Mouse (Mus musculus) embryonic facial prominence, embryonic 10.5 days (tissue): ENCODE measurements around the gene Snrpd2. TPM values are rescaled to one million over a fixed set of nuclear protein-coding genes. Genes with fewer than 3 reads are reported as not detected.
A peak's percentile ranks its signal among the peaks of the same experiment; 100 is the strongest.

Source experiments
- DNase-seq: peaks from one replicate; pipeline ENCODE4 v3.0.0-alpha.2; 2017; ENCODE audit warnings: low spot score
- H3K27ac ChIP-seq: fragments of 300-500 bp; sonication (generic); replicated peaks from 2 replicates; pipeline ENCODE4 v1.5.1; 2016; ENCODE audit warnings: mild to moderate bottlenecking
- H3K27me3 ChIP-seq: fragments of 300-500 bp; sonication (generic); replicated peaks from 2 replicates; pipeline ENCODE4 v1.6.1; 2016; ENCODE audit warnings: low read depth, mild to moderate bottlenecking; ENCODE audit not compliant: poor library complexity, severe bottlenecking
- H3K36me3 ChIP-seq: fragments of 300-500 bp; sonication (generic); replicated peaks from 2 replicates; pipeline ENCODE4 v1.6.1; 2016; ENCODE audit warnings: mild to moderate bottlenecking, moderate library complexity
- H3K4me1 ChIP-seq: fragments of 300-500 bp; sonication (generic); 2 replicates; pipeline ENCODE4 v1.6.1; 2016
- H3K4me3 ChIP-seq: fragments of 300-500 bp; sonication (generic); 2 replicates; pipeline ENCODE4 v1.5.1; 2016; ENCODE audit warnings: mild to moderate bottlenecking, moderate library complexity
- H3K9me3 ChIP-seq: fragments of 300-500 bp; sonication (generic); 2 replicates; pipeline ENCODE4 v1.6.1; 2016; ENCODE audit warnings: mild to moderate bottlenecking
- WGBS: fragments of 180-500 bp; shearing (Covaris S2); methylation state at CpG from one replicate; pipeline ENCODE4 v1.1.7; 2016; 5-methylcytosine and 5-hydroxymethylcytosine counted together
- polyA plus RNA-seq: library from polyadenylated mRNA; unstranded; fragments of >200 nt; fragmentation: Nextera tagmentation; extraction: Ambion mirVana; gene quantifications from 2 replicates; pipeline ENCODE4 v1.2.1, GENCODE M21; 2016

The Snrpd2 gene
- polyA plus RNA-seq: 178 and 189 TPM in 2 replicates

DNA sequence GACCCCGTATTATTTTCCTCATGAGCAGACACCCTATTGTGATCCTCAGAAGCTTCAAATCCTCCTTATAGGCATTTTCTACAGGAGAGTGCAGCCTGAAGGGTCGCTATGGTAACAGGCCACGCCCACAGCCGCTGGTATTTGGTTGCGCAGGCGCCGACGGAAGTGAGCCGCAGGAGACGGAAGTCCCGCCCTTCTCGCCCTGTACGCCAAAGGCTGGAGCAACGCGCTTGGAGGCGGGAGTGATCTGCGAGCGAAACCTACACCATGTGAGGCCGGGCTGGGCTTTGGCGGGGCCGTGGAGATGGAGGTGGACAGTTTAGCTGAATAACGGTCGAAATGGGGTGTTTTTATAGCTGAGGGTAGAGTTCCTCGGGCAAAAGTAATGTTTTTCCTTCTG lies at the start of gene Snrpd2:
Gene Snrpd2, plus strand, starts transcription at position 97 of the 400 bp plus-strand sequence.
- Histone ChIP-seq H3K9me3 (no peaks in the 10 kb centered on the region), H3K4me3 (peak within 1 kb of the TSS; percentile 87), H3K27me3 (no peaks in the 10 kb centered on the region), H3K27ac (peak within 1 kb of the TSS; percentile 80), H3K4me1 (peaks cover 23% of the 10 kb centered on the region), H3K36me3 (peaks cover 55% of the 10 kb centered on the region)
- peak; percentile 97 for DNase-seq
- under 1% methylated on average over 24 of the region's 24 CpGs for WGBS

DNA sequence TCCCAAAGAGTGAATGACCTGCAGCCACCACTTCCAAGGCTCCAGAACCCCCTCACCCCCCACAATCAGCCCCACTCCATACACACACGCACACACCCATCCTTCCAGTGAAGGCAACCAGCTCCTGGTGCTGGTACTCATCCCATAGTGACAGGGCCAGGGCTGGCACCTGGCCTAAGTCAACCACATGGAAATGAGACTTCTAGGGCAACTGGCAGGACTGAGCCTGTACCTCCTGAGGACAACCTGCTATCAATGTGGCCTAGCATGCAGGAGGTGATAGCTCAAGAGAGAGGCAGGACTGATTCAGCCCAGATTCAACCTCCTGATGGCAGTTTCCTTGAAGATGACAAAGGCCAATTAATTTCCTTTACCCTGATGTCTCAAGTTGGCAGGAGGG lies 49.2 kb upstream of the Snrpd2 start:
- Histone ChIP-seq H3K4me3 (no peak overlapping the region), H3K27ac (no peak overlapping the region), H3K4me1 (peaks cover 33% of the 10 kb centered on the region), H3K36me3 (peaks cover 20% of the 10 kb centered on the region), H3K27me3 (no peaks in the 10 kb centered on the region), H3K9me3 (no peaks in the 10 kb centered on the region; the same call in 1 of the 2 replicates)
- WGBS: 86% methylated on average over 1 of the region's 1 CpGs
- DNase-seq: no peak

DNA sequence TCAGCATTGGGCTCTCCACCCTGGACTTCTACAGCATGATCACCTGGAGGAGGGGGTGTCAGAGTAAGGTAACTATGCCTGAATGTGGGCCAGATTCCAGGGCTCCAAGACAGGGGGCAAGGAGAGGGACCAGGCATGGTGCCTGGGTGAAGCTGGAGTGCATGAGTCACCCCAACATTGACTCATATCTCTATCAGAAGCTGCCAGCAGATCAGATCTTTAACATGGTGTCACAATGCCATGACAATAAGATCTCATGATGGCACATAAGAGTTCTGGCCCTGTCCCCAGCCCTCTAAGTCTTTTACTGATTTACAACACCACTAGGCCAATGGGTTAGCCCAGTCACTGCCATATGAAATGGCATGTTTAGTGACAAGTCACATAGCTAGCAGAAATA lies 45.8 kb upstream of the Snrpd2 start:
- peaks cover 1% of the 10 kb centered on the region; the same call in 1 of the 2 replicates for H3K4me1 ChIP-seq
- H3K4me3 ChIP-seq: no peak overlapping the region
- DNase-seq: no peak
- no peak overlapping the region for H3K27ac ChIP-seq
- H3K27me3 ChIP-seq: no peaks in the 10 kb centered on the region
- H3K36me3 ChIP-seq: no peaks in the 10 kb centered on the region
- no peaks in the 10 kb centered on the region for H3K9me3 ChIP-seq

DNA sequence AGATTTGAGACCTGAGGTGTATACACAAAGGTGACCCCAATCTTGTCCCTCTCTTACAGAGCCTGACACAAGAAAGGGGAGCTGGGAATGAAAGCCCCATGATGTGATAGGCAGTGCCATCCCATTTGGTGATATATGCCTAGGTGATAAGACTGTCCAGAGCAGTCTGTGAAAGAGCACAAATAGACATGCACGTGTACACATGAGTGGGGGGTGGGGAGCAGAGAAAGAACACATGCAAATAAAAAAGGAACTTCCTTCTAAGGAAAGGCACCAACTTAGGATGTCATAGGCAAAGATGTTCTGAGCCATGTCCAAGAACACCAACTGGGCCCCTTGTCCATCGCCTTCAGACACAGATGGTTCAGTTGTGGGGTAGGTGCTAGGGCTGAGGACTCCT lies 45.0 kb upstream of the Snrpd2 start:
- no peaks in the 10 kb centered on the region for H3K4me1 ChIP-seq
- no peaks in the 10 kb centered on the region for H3K27me3 ChIP-seq
- H3K4me3 ChIP-seq: no peak overlapping the region
- DNase-seq: no peak
- no peaks in the 10 kb centered on the region for H3K9me3 ChIP-seq
- 80% methylated on average over 2 of the region's 2 CpGs for WGBS
- no peak overlapping the region for H3K27ac ChIP-seq
- H3K36me3 ChIP-seq: no peaks in the 10 kb centered on the region

DNA sequence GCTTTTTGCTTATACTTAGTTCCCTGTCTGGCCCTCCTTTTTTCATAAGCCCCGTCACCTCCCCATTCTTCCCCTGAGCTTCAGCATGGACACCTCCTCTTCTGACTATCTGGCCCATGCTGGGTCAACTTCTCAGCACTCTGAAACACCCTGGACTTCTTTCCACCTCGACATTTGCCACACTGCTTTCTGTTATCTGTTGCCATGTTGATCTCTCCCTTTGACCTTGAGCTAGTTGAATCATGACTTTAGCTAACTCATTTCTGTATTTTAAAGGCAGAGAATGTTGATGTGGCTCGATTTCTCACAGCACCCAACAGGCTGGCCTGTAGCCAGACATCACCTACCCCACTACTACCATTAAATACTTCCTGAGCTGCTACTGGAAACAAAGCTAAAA lies 42.1 kb upstream of the Snrpd2 start:
- 65% methylated on average over 3 of the region's 3 CpGs for WGBS
- Histone ChIP-seq H3K4me3 (no peak overlapping the region), H3K4me1 (0 out of 2 replicates have a peak, but pooled peaks cover 2% of the 10 kb centered on the region), H3K27me3 (no peaks in the 10 kb centered on the region), H3K9me3 (no peaks in the 10 kb centered on the region), H3K36me3 (no peaks in the 10 kb centered on the region), H3K27ac (no peak overlapping the region)
- DNase-seq: no peak

DNA sequence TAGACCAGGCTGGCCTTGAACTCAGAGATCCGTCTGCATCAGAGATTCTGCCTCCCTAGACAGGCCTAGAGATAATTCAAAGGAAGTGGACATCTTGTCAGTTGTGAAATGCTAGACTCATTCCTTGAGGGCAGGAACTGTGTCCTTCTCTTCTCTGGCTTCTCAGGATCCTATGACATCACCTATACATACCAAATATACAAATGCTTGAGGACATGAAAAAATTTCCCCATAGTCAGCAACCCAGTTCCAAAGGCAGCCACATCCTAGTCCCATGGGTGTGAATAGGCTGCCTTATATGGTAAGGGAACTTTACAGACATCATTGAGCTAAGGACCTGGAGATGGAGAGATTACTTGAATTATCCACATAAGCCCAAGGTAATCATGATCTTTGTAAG lies 40.0 kb upstream of the Snrpd2 start:
- no peak for DNase-seq
- Histone ChIP-seq H3K27me3 (no peaks in the 10 kb centered on the region), H3K36me3 (no peaks in the 10 kb centered on the region), H3K4me1 (0 out of 2 replicates have a peak, but pooled peaks cover 2% of the 10 kb centered on the region), H3K9me3 (no peaks in the 10 kb centered on the region), H3K4me3 (no peak overlapping the region), H3K27ac (no peak overlapping the region)
- WGBS: 80% methylated on average over 1 of the region's 1 CpGs

DNA sequence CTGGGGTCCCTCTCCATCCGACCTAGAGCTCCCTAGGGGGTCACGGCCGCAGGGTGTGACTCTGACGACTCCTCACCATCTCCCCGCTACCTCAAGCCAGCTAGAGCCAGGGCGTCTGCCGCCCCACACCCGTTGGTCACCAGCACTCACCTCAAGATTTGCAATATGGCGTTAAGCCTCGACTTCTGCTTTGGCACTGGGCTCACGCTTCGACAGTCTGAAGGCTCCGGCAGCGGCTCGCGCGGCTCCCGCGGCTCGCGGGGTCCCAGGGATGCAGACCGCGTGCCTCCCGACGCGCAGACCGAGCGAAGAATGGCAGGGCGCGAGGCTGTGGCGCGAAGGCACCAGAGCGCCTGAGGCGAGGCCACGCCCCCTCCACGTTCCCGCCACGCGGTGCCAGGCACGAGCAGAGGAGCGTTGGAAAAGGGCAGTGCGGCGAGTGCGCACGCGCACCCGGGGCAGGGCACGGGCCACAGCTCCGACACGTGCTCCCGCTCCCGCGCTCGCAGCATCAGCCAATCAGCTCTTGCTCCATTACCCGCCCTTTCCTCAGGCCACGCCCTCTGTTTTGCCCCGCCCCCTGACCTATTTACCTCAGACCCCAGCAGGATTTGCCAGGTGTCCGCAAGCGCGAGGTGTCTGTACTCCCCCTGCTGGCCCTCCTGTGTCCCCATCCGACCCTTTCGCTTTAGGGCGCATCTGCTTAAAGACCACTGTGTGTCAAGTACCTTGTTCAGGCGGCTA lies 31.3 kb upstream of the Snrpd2 start, which contains the start of gene Gm4969:
Gene Gm4969, minus strand, starts transcription at position 341 of the 744 bp plus-strand sequence.
- H3K27ac ChIP-seq: peak within 1 kb of the TSS; percentile 65
- WGBS: 19% methylated on average over 64 of the region's 64 CpGs
- peaks cover 12% of the 10 kb centered on the region for H3K27me3 ChIP-seq
- peaks cover 19% of the 10 kb centered on the region for H3K4me1 ChIP-seq
- DNase-seq: peak; percentile 83
- H3K4me3 ChIP-seq: peak within 1 kb of the TSS; percentile 46
- peaks cover 13% of the 10 kb centered on the region for H3K9me3 ChIP-seq
- peaks cover 9% of the 10 kb centered on the region for H3K36me3 ChIP-seq

DNA sequence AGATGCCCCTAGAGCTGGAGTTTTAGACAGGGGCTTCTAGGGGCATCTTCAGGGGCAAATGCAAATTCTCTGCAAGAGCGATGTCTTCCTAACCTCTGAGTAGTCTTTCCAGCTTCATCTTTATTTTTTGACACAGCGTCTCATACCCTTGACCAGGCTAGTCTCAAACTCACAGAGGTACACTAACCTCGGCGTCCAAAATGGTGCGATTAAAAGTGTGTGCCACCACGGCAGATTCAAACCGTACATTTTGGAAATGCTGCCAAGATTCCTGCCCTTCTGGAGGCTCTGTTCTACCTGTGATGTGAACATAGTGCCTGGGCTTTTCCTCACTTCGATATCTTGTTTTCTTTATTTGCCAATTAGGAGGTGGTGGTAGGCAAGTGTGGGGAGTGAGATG lies 30.4 kb upstream of the Snrpd2 start:
- Histone ChIP-seq H3K4me1 (peaks cover 19% of the 10 kb centered on the region), H3K9me3 (peaks cover 13% of the 10 kb centered on the region), H3K27ac (no peak overlapping the region), H3K27me3 (peaks cover 12% of the 10 kb centered on the region), H3K4me3 (peak overlapping the region; percentile 73; the same call in 1 of the 2 replicates), H3K36me3 (peaks cover 9% of the 10 kb centered on the region)
- 93% methylated on average over 8 of the region's 8 CpGs for WGBS
- DNase-seq: no peak

DNA sequence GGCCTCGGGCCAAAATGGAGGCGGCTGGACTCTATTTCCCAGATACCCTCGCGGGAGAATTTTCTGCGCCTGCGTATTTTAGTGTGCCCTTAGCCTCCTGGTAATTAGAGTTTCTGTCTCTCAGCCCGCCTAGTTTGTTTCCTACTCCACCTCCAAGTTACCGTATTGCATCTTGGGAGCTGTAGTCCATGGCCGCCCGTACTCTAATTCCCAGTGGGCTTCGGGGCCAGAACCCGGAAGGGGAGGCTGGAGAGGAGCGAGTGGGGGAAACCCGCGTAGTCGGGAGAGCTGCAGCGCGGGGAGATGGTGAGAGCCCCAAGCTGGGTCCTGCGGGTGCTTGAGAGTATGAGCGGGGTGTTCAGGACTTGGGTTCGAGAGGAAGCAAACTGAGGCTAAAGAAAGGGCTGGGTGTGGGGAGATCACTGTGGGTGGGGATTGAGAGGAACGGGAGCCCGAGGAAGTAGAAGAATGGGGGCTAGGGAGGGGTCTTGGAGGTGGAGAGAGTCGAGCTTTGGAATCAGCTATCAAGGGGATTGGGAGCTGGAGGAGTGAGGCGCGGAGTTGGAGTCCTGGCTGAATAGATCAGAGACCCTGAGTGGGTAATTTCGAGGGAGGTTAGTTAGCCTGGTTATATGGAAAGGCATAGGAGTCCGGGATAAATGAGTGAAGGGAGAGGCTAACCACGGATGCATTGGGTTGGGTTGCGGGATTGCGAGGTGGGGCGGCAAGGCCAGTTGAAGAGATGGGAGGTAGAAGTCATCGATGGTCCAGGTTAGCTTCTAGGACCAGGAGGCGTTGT lies 29.7 kb upstream of the Snrpd2 start, which contains the start of gene Fbxo46:
Gene Fbxo46, plus strand, starts transcription at position 229 of the 799 bp plus-strand sequence.
- Histone ChIP-seq H3K27me3 (peaks cover 12% of the 10 kb centered on the region), H3K4me3 (peak within 1 kb of the TSS; percentile 73), H3K27ac (peak within 1 kb of the TSS; percentile 85), H3K4me1 (peaks cover 22% of the 10 kb centered on the region), H3K36me3 (peaks cover 9% of the 10 kb centered on the region), H3K9me3 (peaks cover 13% of the 10 kb centered on the region)
- peak; percentile 92 for DNase-seq
- WGBS: 4% methylated on average over 34 of the region's 34 CpGs

DNA sequence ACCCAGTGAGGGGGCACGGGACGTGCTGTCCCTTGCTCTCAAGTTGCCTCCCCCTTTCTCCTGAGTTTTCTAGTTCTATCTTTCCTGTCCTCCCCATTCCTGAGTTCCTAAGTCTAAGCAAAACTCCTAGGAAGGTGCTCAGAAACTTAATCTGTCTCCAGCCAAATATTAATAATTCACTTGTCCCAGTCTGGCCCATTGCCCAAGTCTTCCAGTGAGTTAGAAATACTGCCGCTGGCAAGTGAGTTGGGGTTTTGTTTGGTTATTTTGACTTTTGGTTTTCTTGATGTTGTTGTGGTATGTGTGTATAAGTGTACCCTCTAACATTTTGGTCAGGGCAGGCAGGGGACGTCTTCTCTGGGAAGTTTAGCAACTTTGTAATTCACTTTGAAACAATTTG lies 27.8 kb upstream of the Snrpd2 start:
- H3K36me3 ChIP-seq: peaks cover 13% of the 10 kb centered on the region
- H3K27ac ChIP-seq: no peak overlapping the region
- peaks cover 11% of the 10 kb centered on the region for H3K9me3 ChIP-seq
- H3K4me1 ChIP-seq: peaks cover 24% of the 10 kb centered on the region
- H3K4me3 ChIP-seq: no peak overlapping the region
- DNase-seq: no peak
- WGBS: 94% methylated on average over 4 of the region's 4 CpGs
- peaks cover 12% of the 10 kb centered on the region for H3K27me3 ChIP-seq

DNA sequence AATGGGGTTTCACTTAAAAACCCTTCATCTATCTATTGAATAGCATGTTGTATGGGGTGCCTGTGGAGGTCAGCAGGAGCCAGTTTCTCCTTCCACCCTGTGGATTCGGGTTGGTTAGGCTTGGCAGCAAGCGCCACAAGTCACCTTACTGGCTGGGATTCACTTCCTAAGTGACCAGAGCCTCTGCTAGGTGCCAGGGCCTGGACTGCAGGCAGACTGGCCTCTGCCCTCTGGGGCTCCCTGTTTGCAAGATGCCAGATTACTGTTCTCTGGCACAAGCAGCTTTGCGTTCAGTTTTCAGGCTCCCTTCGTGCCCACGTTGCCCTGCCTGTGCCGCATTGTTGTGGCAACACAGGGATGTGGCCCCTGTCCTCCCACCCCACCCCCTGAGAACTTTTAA lies 24.8 kb upstream of the Snrpd2 start:
- Histone ChIP-seq H3K27me3 (no peaks in the 10 kb centered on the region), H3K36me3 (peaks cover 33% of the 10 kb centered on the region), H3K4me1 (peaks cover 18% of the 10 kb centered on the region), H3K9me3 (no peaks in the 10 kb centered on the region), H3K4me3 (no peak overlapping the region), H3K27ac (no peak overlapping the region)
- WGBS: 91% methylated on average over 6 of the region's 6 CpGs
- DNase-seq: no peak

DNA sequence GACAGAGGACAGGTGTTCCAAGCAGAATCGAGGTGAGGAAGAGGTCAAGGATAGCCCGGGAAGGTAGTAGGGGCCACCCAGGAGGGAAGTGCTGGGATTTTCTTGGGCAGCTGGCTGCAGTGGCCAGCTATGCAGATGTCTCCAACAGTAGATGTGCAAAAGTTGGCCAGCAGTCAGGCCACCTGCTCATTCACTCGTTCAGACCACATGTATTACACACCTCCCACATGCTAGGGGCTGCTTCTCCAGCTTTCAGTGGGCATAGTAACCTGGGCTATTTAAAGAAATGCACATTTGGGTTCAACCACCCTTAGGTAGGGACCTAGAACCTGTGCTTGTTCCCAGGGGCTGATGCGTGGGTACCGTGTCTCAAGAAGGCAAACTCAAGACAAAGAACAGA lies 21.8 kb upstream of the Snrpd2 start:
- no peak overlapping the region for H3K4me3 ChIP-seq
- H3K27me3 ChIP-seq: no peaks in the 10 kb centered on the region
- peaks cover 28% of the 10 kb centered on the region for H3K36me3 ChIP-seq
- H3K4me1 ChIP-seq: peaks cover 22% of the 10 kb centered on the region
- no peak overlapping the region for H3K27ac ChIP-seq
- no peaks in the 10 kb centered on the region for H3K9me3 ChIP-seq
- 91% methylated on average over 5 of the region's 5 CpGs for WGBS
- no peak for DNase-seq
